Mouse (Mus musculus): ENCODE measurements around the gene Sacm1l.
A peak's percentile ranks its signal among the peaks of the same experiment; 100 is the strongest.

The Sacm1l gene

GRCm38 (mm10) chr9:123577360-123578192 is 48.0 kb downstream of the Sacm1l start:
- no peak for DNase-seq (ENCODE audit: low spot score)

- no peak for DNase-seq (ENCODE audit: low spot score)
Measured at GRCm38 (mm10) chr9:123589240-123589910, 59.8 kb downstream of the Sacm1l start.

- no peak for DNase-seq (ENCODE audit: low spot score)
Measured at GRCm38 (mm10) chr9:123595194-123595593, 65.6 kb downstream of the Sacm1l start.

- DNase-seq (ENCODE audit: low spot score) = no peak
Measured at GRCm38 (mm10) chr9:123596910-123597309, 67.4 kb downstream of the Sacm1l start.

GRCm38 (mm10) chr9:123597376-123597775 is 67.8 kb downstream of the Sacm1l start:
- DNase-seq (ENCODE audit: low spot score) = no peak

GRCm38 (mm10) chr9:123601529-123601928 is 72.0 kb downstream of the Sacm1l start:
- DNase-seq (ENCODE audit: low spot score) = no peak

- DNase-seq (ENCODE audit: low spot score) = no peak
Measured at GRCm38 (mm10) chr9:123620311-123621098, 90.9 kb downstream of the Sacm1l start.

GRCm38 (mm10) chr9:123624741-123625140 is 95.2 kb downstream of the Sacm1l start:
- no peak for DNase-seq (ENCODE audit: low spot score)

- no peak for DNase-seq (ENCODE audit: low spot score)
Measured at GRCm38 (mm10) chr9:123625821-123626220, 96.3 kb downstream of the Sacm1l start.

- no peak for DNase-seq (ENCODE audit: low spot score)
Measured at GRCm38 (mm10) chr9:123631666-123632065, 102.1 kb downstream of the Sacm1l start.

GRCm38 (mm10) chr9:123632281-123632680 is 102.7 kb downstream of the Sacm1l start, which contains the start of gene Slc6a20b:
Slc6a20b (minus strand) TSS chr9:123632565.
- no peak for DNase-seq (ENCODE audit: low spot score)

GRCm38 (mm10) chr9:123632993-123633392 is 103.4 kb downstream of the Sacm1l start:
- DNase-seq (ENCODE audit: low spot score) = no peak

- DNase-seq (ENCODE audit: low spot score) = no peak
Measured at GRCm38 (mm10) chr9:123636771-123637170, 107.2 kb downstream of the Sacm1l start.

GRCm38 (mm10) chr9:123638231-123638630 is 108.7 kb downstream of the Sacm1l start:
- no peak for DNase-seq (ENCODE audit: low spot score)

GRCm38 (mm10) chr9:123638668-123639089 is 109.1 kb downstream of the Sacm1l start:
- DNase-seq (ENCODE audit: low spot score) = peak; percentile 11

GRCm38 (mm10) chr9:123640106-123640505 is 110.5 kb downstream of the Sacm1l start:
- DNase-seq (ENCODE audit: low spot score) = no peak

All from c-Kit-positive CD71-positive TER-119-positive erythroid progenitor cells, embryonic 14.5 days (primary cell).